Mouse (Mus musculus) right cerebral cortex, postnatal 14 days (tissue): ENCODE results near the gene Dpp6.

Source experiments
- DNase-seq: peaks from one replicate; pipeline ENCODE4 v3.0.0; 2022

Dpp6 gene

DNA sequence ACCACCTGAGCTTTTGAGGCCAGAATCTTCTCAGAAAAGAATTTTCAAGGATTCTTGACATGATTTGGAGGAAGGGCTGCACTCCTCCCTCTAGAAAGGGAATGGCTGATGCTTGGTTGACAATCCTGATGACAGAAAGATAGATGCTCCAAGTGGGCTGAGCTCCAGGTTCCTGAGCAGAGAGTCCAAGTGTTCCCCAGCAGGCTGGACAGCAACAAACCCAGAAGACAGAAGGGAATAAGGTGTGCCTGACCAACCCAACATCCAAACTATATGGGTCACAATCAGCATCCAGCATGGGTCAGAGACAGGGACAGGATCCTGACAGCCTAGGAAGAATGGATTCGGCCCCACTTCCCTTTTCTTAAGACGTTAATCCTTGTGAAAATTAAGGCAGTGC lies 493.2 kb downstream of the Dpp6 start:
- DNase-seq, result no peak

DNA sequence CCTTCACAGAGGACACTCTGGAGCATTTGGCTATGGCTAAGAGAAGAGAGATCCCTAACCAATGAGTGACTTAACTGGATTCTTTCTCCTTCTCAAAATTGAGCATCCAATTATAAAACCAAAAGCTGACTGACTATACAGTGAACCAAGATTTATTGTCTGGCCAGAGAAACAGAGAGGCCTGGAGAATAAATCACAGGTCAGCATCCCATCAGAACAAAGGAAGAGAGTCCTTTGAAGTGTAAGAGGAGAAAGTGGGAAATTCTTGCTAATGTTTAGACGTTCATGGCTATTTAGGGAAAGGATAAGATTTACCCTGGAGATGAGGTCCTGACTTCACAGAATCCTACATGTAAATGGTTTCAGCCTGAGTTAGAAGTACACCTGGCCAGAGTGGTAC lies 499.7 kb downstream of the Dpp6 start:
- no peak for DNase-seq

DNA sequence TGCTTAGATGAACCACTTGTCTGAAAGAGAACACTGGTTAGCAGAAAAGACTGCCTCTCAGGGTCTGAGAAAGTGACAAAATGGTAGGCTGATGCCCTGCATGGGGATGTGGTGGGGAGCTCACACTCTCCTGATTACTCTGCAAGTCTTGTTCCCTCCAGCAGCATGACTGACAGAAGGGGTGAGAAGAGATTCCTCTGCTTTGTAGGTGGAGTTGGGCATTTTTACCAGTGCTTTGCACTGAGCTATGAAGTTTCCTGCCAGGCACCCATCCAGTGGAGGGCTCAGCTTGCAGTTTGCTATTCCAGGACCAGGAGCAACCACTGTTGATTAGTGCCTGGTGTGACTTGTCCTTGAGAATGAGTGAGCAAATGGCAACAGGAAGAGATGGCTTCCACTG lies 500.3 kb downstream of the Dpp6 start:
- DNase-seq, result no peak

- no peak for DNase-seq
Measured at GRCm38 (mm10) chr5:27317832-27318231, 500.8 kb downstream of the Dpp6 start.

GRCm38 (mm10) chr5:27319731-27320130 lies 502.7 kb downstream of the Dpp6 start:
- DNase-seq, result no peak

DNA sequence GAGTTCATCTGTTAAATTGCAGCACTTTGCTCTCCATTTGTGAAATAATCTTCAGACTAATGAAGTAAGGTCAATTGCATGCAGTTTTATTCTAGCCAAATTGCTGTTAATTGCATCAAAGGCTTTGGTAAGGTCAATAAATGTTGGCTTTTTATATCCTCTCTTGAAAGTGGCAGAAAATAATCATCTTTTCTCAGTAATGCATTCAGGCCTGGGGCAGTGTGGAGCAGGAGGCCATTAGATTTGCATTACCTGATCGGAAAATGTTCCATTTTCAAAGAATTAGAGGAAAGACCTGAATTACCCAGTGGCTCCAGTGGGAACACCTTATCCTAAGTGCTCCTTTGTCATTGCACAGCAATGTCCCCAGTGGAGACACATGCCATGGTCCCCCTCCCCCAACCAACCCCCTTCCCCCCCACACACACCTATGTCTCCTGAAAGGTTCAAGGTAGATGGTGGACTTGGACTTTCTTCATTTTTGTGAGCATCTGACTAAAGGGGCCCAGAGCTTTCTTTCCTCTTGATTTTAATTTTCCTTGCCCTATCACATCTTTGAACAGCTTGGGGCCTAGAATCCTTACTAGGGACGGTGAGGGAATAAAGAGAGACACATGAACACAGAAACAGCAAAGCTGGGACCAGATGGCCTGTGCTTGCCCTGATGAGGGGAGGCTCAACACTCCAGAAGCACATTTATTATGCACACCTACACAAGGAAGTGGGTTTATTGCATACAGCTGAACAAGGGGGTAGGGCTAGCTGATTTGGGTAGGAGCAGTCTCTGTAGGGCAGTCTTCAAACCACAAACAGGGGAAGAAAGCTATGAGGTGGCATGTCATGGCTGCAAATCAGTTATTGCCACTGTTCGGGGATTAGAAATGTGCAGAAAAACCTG lies 506.1 kb downstream of the Dpp6 start:
- no peak for DNase-seq

DNA sequence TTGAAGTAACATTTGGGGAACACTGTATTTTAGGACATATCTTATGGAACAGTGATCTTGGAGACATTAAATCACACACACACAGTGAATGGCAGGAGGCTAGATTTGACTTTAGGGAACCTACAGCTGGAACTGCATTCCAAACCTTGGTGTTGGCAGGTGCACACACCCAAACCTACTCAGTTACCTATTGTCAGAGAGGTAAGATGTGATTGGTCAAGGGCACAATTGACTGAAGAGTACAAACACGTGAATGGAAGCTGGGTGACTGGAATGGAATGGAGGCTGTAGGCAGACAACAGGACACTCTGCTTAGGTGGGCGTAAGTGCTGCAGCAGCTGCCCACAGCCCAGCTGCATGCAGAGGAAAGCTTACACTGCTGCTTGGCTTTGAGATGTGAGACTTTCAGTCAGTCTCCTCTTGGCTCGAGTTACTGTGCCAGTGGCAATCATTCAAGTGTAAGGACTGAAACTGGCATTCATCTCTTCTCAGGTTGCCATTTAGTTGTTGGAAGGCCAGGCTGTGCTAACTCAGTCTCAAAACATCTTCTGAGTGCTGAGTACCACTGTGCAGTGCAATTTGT lies 507.4 kb downstream of the Dpp6 start:
- no peak for DNase-seq

DNA sequence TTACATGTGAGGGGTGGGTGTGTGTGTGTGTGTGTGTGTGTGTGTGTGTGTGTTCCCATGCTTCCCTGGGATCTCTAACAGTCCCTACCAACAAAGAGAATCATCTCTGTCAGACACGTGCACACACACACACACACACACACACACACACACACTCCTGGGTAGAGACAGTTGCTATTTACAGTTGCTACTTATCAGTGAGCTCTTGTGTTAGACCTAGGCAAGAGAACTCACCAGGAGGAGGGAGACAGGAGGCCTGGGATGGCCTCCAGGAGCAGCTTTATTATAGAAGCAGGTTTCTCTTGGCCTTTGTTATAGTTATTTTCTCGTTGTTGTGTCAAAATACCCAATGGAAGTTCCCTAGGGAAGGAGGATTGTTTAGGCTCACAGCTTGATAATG lies 519.7 kb downstream of the Dpp6 start:
- no peak for DNase-seq

DNA sequence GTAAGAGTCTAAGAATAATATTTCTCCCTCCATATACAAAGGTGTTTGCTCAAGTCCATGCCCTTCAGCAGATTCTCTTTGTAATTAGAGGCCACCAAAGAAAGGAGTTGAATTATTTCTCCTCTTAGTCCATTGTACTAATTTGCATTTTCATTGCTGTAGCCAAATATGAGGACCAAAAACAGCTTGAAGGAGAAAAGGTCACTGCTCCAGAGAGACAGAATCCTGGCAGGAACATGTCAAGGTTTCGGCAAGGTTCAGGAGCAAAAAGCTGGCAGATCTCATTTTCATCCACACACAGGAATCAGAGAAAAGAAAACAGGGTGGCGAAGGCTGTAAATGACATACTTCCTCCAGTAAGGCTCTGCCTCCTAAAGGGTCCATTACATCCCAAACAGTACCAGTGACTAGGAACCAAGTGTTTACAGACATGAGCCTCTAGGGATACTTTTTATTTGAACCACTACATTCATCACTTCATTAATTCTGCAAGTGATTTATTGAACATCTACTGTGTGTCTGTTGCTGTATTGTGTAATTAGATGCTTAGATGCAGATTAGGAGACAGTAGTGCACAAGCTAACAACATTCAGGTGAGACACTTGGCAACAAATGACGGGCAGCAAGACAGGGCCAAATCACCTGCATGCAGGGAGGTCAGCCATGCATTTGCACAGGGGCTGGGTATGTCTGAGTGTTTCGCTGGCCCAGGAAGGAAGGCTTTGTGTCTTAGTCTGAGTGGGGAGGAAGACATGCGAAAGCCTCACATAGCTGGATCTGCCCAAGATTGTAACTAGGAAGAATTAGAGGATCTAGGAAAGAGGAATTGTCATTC lies 522.4 kb downstream of the Dpp6 start:
- DNase-seq, result no peak

- DNase-seq, result no peak
Measured at GRCm38 (mm10) chr5:27342276-27342675, 525.3 kb downstream of the Dpp6 start.

GRCm38 (mm10) chr5:27343626-27344025 lies 526.6 kb downstream of the Dpp6 start:
- DNase-seq, result no peak

DNA sequence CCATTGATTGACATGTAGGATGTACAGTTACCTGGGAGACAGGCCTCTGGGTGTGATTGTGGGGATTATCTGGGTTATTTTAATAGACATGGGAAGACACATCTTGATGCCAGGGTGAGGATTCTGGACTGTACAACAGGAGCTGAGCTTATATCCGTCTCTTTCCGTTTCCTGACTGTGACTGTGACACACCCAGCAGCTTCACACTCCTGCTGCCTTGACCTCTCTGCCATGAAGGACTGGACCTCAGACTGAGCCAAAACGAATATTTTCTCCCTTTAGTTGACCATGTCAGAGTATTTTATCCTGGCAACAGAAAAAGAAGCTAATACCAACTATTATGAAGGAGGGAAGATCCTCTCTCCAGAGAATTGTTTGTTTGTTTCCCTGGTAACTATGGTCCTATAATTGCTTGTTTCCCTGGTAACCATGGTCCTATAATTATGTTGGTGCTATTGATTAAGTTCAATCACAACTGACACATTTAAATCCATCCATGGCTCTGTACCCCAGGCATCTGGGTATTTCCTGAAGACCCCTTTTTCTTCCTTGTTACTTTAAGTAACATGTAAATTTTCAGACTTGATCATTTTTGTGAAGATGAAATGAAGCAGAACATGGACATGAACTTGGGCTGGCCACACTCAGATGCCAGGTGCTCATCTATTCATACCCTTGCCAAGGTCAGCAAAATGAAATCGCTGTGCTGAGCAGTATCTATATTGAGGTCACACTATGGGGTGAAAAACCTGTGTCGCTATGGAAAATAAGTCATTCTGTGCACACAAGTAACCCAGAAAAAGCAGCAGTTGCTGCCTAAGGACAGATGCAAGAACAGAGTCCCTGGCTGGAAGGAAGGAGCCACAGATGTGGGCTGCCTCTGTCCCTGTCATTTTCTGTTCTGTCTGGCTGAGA lies 531.4 kb downstream of the Dpp6 start:
- DNase-seq, result no peak

GRCm38 (mm10) chr5:27357630-27358029 lies 540.6 kb downstream of the Dpp6 start:
- DNase-seq, result no peak

DNA sequence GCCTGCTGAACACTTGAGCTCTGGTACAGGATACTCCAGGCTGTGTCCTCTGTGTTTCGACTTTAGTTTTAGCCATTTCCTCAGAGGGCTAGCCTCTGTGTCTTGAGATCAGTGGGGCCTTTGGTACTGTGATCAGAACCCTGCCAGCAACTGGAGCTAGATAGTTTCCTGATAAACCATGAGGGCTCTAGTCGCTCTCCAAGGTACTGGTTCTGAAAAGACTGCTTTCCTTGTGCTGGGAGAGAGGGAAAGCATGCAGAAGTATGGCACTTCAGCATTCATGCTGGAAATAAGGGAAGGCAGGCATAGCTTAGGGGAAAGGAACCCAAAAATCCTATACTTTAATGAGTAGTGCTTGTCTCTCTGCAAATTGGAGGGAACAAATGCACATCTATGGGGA lies 548.9 kb downstream of the Dpp6 start:
- DNase-seq, result no peak

GRCm38 (mm10) chr5:27370814-27371213 lies 553.8 kb downstream of the Dpp6 start:
- DNase-seq, result no peak

- DNase-seq, result no peak
Measured at GRCm38 (mm10) chr5:27373931-27374330, 556.9 kb downstream of the Dpp6 start.

- no peak for DNase-seq
Measured at GRCm38 (mm10) chr5:27375841-27376240, 558.8 kb downstream of the Dpp6 start.

DNA sequence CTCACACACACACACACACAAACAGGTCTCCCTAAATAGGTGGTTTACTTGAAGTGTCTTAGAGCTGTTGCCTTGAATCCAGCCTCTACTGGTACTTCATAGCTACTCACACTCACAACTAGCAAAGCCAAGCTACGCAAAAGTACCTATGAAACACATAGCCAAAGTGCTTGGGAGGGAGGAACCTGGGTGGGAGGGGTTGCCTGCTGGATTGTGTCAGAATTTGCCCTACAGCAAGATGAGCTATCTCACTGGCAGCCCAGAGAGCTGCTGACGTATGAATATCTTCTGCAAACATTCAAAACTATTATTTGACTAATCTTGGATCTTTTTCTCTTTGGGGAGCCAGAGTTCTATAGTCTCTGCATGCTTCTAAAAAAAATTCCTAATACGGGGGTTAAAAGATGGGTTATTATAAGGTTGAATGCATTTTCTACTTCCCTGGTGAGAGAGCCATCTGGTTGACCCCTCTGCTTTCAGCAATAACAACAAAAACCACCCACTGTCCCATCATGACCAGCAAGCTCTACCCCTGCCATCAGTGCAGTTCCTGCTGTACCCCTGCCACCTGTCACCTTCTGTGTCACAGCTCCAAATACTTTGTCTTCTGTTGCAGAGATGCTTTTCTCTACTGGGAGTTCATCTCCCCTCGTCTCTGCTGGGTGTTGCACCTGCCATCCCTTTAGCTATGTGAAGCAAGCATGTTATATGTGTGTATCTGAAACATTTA lies 563.8 kb downstream of the Dpp6 start:
- no peak for DNase-seq

GRCm38 (mm10) chr5:27398371-27398770 lies 581.4 kb downstream of the Dpp6 start:
- DNase-seq, result no peak

DNA sequence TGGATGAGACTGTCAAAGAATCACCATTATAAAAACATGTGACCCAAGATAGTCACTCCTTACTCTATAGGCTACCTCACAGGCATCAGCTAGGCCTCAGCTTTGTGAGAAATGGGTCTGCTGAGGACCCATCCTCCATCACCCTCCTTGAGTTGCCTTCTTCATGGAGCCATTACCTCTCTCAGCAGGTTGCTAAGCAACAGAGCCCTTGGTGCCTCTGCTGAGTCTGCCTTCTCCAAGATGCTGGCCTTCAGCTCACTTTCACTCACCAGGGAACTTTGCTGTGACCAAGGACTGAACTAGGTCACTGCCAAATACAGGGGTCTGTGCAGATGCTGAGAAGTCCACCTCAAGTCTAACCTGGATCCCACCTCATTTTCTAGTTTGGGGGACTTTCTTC lies 582.1 kb downstream of the Dpp6 start:
- DNase-seq, result no peak

GRCm38 (mm10) chr5:27402616-27403015 lies 585.6 kb downstream of the Dpp6 start:
- no peak for DNase-seq

GRCm38 (mm10) chr5:27408854-27409253 lies 591.9 kb downstream of the Dpp6 start:
- no peak for DNase-seq
